Mouse (Mus musculus) gastrocnemius, postnatal 36 days (tissue): ENCODE measurements around the gene Prmt8. TPM values are rescaled to one million over a fixed set of nuclear protein-coding genes. Genes with fewer than 3 reads are reported as not detected.

Source experiments
- DNase-seq, 2 experiments: peaks; one replicate each; pipeline ENCODE4 v3.0.0; 2022
- intact Hi-C: fragments of 180-260 bp; cut with DNase I; formaldehyde crosslinking; loops from one replicate; pipeline ENCODE4 v1.15.1; 2025
- long read RNA-seq, 2 experiments: library from polyadenylated mRNA; stranded (forward); transcript quantifications; one replicate each; pipeline ENCODE4 v2.0.0; 2021
- total RNA-seq, 2 experiments: library from RNA; stranded (reverse); gene quantifications; 2 replicates each; pipeline ENCODE4 v1.2.3; 2021

Gene Prmt8
- not detected for total RNA-seq
- long read RNA-seq, experiment 1: 0 reads
- long read RNA-seq, experiment 2: 0 reads

- DNase-seq: no peak
Observed at GRCm38 (mm10) chr6:127769275-127770156, at the start of gene Prmt8. TSS of gene Prmt8 (minus strand) at chr6:127769472.

DNA sequence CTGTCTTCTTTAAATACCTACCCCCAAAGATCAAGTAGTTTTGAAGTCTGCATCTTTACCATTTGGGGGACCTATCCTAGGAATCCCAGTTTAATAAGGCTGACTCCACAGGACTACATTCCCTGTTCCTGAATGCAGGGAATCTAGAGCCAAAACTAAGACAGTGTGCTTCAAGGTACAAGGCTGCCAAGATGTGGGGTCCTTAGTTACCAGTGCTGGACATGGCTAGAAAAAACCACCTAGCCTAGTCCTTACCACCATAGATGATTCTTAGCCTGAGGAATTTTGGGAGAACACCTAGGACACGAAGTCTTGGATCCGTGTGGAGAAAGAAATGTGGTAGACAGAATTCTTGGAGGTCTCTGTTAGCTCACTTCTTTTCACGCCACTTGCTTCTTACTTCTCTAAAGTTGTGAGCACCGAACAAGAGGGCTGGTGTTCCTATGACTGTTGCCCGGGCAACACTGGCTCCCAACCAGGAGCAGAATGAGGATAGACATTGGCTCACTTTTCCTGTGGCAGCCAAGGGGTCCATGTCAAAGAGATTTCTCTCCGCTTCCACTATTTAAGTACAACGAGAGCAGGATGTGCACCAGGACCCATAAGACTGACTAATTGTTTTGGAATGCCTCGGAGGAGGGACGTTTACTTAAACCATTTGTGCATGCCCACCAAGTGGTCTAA is 33.9 kb upstream of the Prmt8 start:
- no peak for DNase-seq
- intact Hi-C loops: no loop called here

More at GRCm38 (mm10) chr6:127769275-127770156, at the start of gene Prmt8:
- intact Hi-C loops: loop anchor here (5.0 kb wide), 1 partner anchor 148 kb away; no protein-coding TSS in a partner anchor

DNA sequence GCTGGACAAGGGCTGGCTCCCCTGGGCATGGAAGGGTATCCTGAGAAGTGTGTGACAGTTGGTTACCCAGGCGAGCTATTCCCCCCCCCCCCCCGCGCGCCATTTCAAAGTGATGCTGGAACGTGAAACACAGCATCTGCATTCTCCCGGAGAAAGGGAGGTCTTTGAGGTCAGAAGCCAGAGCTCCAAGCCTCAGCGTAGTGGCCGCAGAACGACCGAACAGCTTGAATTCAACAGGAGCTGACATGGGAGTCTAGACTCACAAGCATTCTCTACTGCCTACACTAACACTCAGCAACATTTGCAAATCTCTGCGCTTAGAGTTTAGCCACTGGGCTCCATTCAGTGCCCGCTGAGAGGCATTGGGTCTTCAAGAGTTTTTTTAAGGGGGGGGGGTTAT is 32.9 kb upstream of the Prmt8 start:
- DNase-seq: no peak
- intact Hi-C loops: no loop called here

DNA sequence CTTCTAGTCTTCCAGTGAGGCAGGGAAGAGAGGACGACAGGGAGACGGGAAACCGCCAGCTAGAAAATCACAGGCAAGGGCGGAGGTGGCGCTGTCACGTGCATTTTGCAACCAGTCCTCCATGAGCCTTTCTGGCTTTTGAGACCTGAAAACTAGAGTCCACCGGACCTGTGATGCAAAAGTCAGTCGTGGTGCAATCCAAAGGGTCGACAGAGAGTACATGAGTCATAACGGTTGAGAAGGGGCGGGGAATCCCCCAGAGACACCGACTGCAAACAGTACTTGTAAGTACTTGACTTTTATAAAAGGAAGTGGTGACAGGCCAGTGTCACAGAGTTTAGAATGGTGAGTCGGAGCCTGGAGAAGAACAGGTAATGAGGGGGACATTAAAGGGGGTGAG is 20.8 kb upstream of the Prmt8 start:
- DNase-seq: no peak
- intact Hi-C loops: no loop called here

DNA sequence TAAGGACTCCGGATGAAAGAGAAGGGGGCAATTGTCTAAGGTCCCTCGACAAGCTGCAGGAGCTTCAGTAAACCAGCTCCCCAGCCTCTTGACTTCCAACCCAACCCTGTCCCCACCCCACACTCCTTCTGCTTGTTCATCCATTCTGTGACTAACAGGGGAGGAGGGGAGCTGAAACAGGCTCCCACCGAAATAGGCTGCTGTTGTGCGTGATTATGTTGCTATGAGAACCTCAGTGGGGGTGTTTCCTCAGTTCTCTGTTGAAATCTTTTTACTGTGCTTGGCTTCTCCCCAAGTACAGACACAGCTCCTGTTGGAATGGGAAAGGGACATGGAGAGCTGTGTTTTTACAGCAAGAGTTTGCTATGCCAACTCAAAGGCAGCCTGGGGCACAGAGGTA is 1.5 kb upstream of the Prmt8 start:
- intact Hi-C loops: no loop called here
- DNase-seq: no peak

GRCm38 (mm10) chr6:127768621-127769274 is 524 bp downstream of the Prmt8 start:
- intact Hi-C loops: loop anchor here (5.0 kb wide), 1 partner anchor 149 kb away; no protein-coding TSS in a partner anchor
- DNase-seq: no peak

GRCm38 (mm10) chr6:127767706-127768493 is 1.4 kb downstream of the Prmt8 start:
- intact Hi-C loops: loop anchor here (5.0 kb wide), 1 partner anchor 149 kb away; no protein-coding TSS in a partner anchor
- peak; percentile 13 to 24 for DNase-seq

DNA sequence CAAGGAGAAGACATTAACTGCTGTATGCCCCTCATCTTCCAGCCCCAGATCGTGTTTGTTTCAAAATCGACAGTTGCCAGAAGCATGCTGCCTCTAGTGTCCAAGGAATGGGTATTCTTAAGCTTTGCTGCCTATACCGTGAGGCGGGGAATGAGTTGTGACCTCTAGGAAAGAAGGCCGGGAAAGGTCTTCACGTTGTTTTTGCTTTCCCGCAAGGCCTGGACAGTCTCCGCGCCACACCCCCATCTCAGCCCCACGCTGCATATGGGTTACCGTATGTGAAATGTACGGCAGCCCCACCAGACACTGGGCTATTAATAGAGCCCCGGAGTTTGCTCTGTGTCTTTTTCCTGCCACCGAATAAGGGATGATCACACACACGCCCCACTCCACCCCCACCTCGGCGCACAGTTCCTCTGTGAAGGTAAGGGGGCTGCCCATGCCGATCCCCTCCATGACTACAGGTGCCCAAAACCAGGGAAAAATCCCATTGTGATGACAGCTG is 2.0 kb downstream of the Prmt8 start:
- no peak for DNase-seq
- intact Hi-C loops: loop anchor here (5.0 kb wide), 1 partner anchor 150 kb away; no protein-coding TSS in a partner anchor

- intact Hi-C loops: loop anchor here (5.0 kb wide), 1 partner anchor 151 kb away; no protein-coding TSS in a partner anchor
- DNase-seq: no peak
Observed at GRCm38 (mm10) chr6:127766641-127767200, 2.6 kb downstream of the Prmt8 start.

GRCm38 (mm10) chr6:127766041-127766604 is 3.1 kb downstream of the Prmt8 start:
- DNase-seq: no peak
- intact Hi-C loops: loop anchor here (5.0 kb wide), 1 partner anchor 151 kb away; no protein-coding TSS in a partner anchor

DNA sequence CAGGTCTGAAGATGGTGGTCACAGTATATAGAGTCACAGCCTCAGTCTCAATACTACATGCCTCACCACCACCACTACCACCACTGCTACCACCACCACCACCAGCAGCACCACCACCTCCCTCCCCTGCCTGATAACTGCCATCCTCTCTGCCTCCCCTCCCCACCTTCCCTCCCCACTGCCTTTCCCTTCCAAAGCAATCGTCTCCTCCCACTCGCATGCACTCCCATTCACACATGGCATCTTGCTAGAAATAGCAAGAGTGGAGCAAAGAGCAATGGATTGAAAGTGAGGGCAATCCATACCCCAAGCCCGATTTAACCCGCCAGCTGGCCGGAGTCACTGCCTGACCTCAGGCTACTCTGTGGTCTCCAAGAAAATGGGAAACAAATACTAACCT is 3.7 kb downstream of the Prmt8 start:
- DNase-seq: no peak
- intact Hi-C loops: loop anchor here (5.0 kb wide), 1 partner anchor 152 kb away; no protein-coding TSS in a partner anchor

DNA sequence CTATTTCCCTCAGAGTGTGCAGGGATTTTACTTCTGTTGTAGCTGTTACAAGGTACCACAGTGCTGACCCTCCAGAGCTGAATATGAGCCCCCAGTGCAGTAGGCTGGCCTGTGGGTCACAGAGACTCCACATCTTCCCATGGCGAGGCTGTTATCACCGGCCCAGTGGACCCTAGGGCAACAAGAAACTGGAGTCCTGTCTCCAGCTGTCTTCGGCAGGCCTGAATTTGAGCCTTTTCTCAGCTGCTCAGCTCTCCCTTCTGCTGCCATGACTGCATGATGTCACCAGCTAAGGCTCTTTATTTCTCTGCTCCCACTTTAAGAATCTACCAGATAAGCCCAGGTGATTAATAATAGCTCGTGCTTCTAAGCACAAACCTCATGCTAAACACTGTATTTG is 11.0 kb downstream of the Prmt8 start:
- intact Hi-C loops: no loop called here

GRCm38 (mm10) chr6:127757667-127758167 is 11.6 kb downstream of the Prmt8 start:
- DNase-seq: no peak
- intact Hi-C loops: no loop called here

More for the DNA sequence above, 11.0 kb downstream of the Prmt8 start:
- no peak for DNase-seq

GRCm38 (mm10) chr6:127756856-127757255 is 12.4 kb downstream of the Prmt8 start:
- intact Hi-C loops: no loop called here
- DNase-seq: no peak

DNA sequence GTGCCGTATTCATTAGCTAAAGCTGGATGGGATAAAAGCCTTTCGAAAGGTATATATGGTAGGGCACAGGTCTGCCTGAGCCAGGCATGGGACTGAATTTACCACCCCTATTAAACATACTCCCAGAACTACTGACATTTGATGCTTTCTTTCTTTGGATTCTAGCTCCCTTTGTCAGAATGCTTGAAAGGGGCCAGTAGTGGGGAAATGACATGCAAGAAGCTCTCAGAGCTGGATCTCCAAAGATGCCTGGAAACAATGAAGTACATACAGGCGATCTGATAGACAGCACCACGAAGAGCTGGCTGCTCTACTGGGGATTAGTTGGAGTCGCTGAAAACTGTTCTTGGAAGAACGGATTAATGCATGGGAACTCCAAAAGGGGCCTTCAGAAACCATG is 16.0 kb downstream of the Prmt8 start:
- intact Hi-C loops: no loop called here
- DNase-seq: no peak

- intact Hi-C loops: no loop called here
- DNase-seq: no peak
Observed at GRCm38 (mm10) chr6:127752681-127753080, 16.6 kb downstream of the Prmt8 start.

DNA sequence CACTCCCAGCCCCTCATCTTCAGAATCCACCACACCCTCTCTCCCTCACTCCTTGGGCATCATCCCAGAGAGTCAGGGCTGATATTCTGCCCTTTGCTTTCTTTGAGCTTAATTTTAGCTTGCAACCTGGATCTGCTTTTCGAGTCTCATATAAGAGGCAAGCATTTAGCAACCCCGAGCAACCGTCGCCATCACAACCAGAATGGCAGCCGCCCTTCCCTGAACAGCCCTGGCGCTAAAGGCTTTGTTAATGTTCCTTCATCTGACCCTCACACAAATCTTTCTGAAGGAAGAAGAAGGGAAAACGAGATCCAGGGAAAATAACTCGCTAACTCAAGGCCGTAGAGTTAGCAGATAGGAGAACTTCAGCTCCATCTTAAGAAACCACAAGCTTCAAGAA is 17.8 kb downstream of the Prmt8 start:
- intact Hi-C loops: no loop called here
- DNase-seq: no peak

DNA sequence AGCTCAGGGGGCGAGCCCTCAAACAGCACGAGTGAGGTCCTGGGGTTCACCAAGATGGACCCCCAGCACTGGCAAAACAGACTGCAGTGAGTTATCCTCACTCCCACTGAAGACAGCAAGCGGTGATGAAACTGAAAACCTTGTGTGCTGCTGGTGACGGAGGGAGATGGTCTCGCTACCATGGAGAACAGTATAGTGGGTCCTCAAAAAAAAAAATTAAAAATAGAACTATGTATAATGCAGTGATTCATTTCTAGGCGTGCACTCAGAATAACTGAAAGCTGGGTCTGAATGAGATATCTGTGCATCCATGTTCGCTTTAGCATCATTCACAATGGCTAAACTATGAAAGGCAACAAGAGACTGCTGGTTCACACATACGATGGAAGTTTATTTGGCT is 20.5 kb downstream of the Prmt8 start:
- intact Hi-C loops: no loop called here
- DNase-seq: no peak

- DNase-seq: no peak
- intact Hi-C loops: no loop called here
Observed at GRCm38 (mm10) chr6:127742290-127742689, 27.0 kb downstream of the Prmt8 start.
